Mouse (Mus musculus): ENCODE data around the gene Speg.

Speg gene

GRCm38 (mm10) chr1:75365510-75366137 lies 9.5 kb upstream of the Speg start:
- no peak for DNase-seq (ENCODE audit: low read depth, low spot score)

- no peak for DNase-seq (ENCODE audit: low read depth, low spot score)
These were observed 5.6 kb upstream of the Speg start for GRCm38 (mm10) chr1:75369360-75369983.

GRCm38 (mm10) chr1:75369984-75370660 lies 5.0 kb upstream of the Speg start:
- no peak for DNase-seq (ENCODE audit: low read depth, low spot score)

GRCm38 (mm10) chr1:75371317-75372095 lies 3.6 kb upstream of the Speg start:
- DNase-seq (ENCODE audit: low read depth, low spot score): no peak

GRCm38 (mm10) chr1:75372450-75372849 lies 2.6 kb upstream of the Speg start:
- DNase-seq (ENCODE audit: low read depth, low spot score): no peak

GRCm38 (mm10) chr1:75373276-75373675 lies 1.8 kb upstream of the Speg start:
- no peak for DNase-seq (ENCODE audit: low read depth, low spot score)

GRCm38 (mm10) chr1:75379196-75379595 lies 4.1 kb downstream of the Speg start:
- DNase-seq (ENCODE audit: low read depth, low spot score): no peak

GRCm38 (mm10) chr1:75379931-75380330 lies 4.8 kb downstream of the Speg start:
- DNase-seq (ENCODE audit: low read depth, low spot score): no peak

GRCm38 (mm10) chr1:75380951-75381350 lies 5.9 kb downstream of the Speg start:
- DNase-seq (ENCODE audit: low read depth, low spot score): no peak

GRCm38 (mm10) chr1:75381482-75382355 lies 6.6 kb downstream of the Speg start:
- DNase-seq (ENCODE audit: low read depth, low spot score): no peak

GRCm38 (mm10) chr1:75382356-75383071 lies 7.4 kb downstream of the Speg start:
- no peak for DNase-seq (ENCODE audit: low read depth, low spot score)

- no peak for DNase-seq (ENCODE audit: low read depth, low spot score)
These were observed 9.5 kb downstream of the Speg start for GRCm38 (mm10) chr1:75384470-75385141.

GRCm38 (mm10) chr1:75385142-75385730 lies 10.1 kb downstream of the Speg start:
- DNase-seq (ENCODE audit: low read depth, low spot score): no peak

GRCm38 (mm10) chr1:75386149-75386548 lies 11.1 kb downstream of the Speg start:
- no peak for DNase-seq (ENCODE audit: low read depth, low spot score)

GRCm38 (mm10) chr1:75387469-75387928 lies 12.4 kb downstream of the Speg start:
- no peak for DNase-seq (ENCODE audit: low read depth, low spot score)

GRCm38 (mm10) chr1:75387929-75388897 lies 13.1 kb downstream of the Speg start:
- no peak for DNase-seq (ENCODE audit: low read depth, low spot score)

GRCm38 (mm10) chr1:75388898-75389515 lies 13.9 kb downstream of the Speg start:
- no peak for DNase-seq (ENCODE audit: low read depth, low spot score)

- no peak for DNase-seq (ENCODE audit: low read depth, low spot score)
These were observed 18.0 kb downstream of the Speg start for GRCm38 (mm10) chr1:75393139-75393538.

All from mesoderm, embryonic 11.5 days (tissue).